In the genomic region with DNA sequence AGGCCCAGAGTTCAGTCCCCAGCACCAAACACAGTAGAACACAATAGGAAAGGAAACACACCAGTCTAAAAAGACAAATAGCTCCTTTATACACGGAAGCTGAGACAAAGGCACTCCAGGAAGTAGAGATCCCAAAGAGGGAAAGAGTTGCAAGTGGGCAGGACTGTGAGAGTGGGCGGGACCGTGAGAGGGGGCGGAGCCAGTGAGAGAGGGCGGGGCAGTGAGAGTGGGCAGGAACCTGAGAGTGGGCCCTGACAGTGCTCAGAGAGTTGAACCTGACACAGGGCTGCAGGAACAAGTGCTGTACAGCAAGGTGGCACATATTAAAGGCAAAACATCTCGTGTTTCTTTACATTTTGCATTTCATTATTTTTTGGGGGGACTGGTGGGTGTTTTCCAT, we compare ENCODE assay signal across 22 mouse cellular contexts. TPM values are rescaled to one million over a fixed set of nuclear protein-coding genes. Genes with fewer than 3 reads are reported as not detected.
DNase-seq lines count a peak whose midpoint lies in the region; ATAC-seq and TF ChIP-seq lines count a peak whose summit lies in the region.
"Had no signal": no experiment of that assay in that cellular context is flagged by ENCODE, and none has a peak within 500 bp of the region (broad histone marks: within the 10 kb centered on the region; RNA-seq: fewer than 3 reads in every experiment).

No protein-coding gene starts in this region.

- TF ChIP-seq EP300 in liver, postnatal 0 days (IDR thresholded peaks at IDR 0.05; ENCODE audit: low read depth), result no peak

- no peak for TF ChIP-seq CTCF in liver, postnatal 0 days (IDR thresholded peaks at IDR 0.05; ENCODE audit: low read depth)
- TF ChIP-seq CTCF in cerebellum, adult 2 months (IDR thresholded peaks at IDR 0.05; ENCODE audit: borderline replicate concordance, insufficient read depth, low read depth, low read length), result no peak

- H3K9me3 ChIP-seq in liver, postnatal 0 days (ENCODE audit: low read length), result no peaks in the 10 kb centered on the region
- H3K9me3 ChIP-seq in stomach, embryonic 16.5 days (replicated peaks; ENCODE audit: control insufficient read depth, low read length), result no peaks in the 10 kb centered on the region
- no peaks in the 10 kb centered on the region for H3K9me3 ChIP-seq in hindbrain, embryonic 13.5 days
- H3K9me3 ChIP-seq: intestine, embryonic 15.5 days; liver, embryonic 13.5 days; midbrain, embryonic 10.5 days; neural tube, embryonic 12.5 days had no signal

- no peak overlapping the region for H3K9ac ChIP-seq in liver, postnatal 0 days (replicated peaks)
- no peak overlapping the region for H3K9ac ChIP-seq in stomach, embryonic 16.5 days (ENCODE audit: low read length)
- H3K9ac ChIP-seq in hindbrain, embryonic 13.5 days, result no peak overlapping the region
- H3K9ac ChIP-seq: forebrain, postnatal 0 days; intestine, embryonic 15.5 days; liver, embryonic 13.5 days; neural tube, embryonic 12.5 days had no signal

- H3K27me3 ChIP-seq in liver, postnatal 0 days (ENCODE audit: insufficient read depth, low read length), result no peaks in the 10 kb centered on the region
- H3K27me3 ChIP-seq in stomach, embryonic 16.5 days (ENCODE audit: control insufficient read depth, insufficient read depth, low read length), result no peaks in the 10 kb centered on the region
- H3K27me3 ChIP-seq in cerebellum, adult 2 months (ENCODE audit: control insufficient read depth, insufficient read depth, low read length), result no peaks in the 10 kb centered on the region
- peaks cover 16% of the 10 kb centered on the region; the same call in 1 of the 2 replicates for H3K27me3 ChIP-seq in hindbrain, embryonic 13.5 days
- H3K27me3 ChIP-seq: intestine, embryonic 15.5 days; liver, embryonic 13.5 days had no signal

- no peak for ATAC-seq in liver, postnatal 0 days
- 0 out of 2 replicates have a peak, but pooled peaks have one; percentile 20 for ATAC-seq in stomach, embryonic 16.5 days (ENCODE audit: insufficient read depth, low FRiP score)
- no peak for ATAC-seq in hindbrain, embryonic 13.5 days (ENCODE audit: low FRiP score)
- ATAC-seq: forebrain, postnatal 0 days; hindbrain, postnatal 0 days; intestine, embryonic 15.5 days; midbrain, embryonic 16.5 days had no signal

- H3K27ac ChIP-seq in liver, postnatal 0 days (ENCODE audit: low read depth), result no peak overlapping the region
- H3K27ac ChIP-seq in stomach, embryonic 16.5 days (ENCODE audit: low read length), result 0 out of 2 replicates have a peak overlapping the region, but pooled peaks have one; percentile 30
- no peak overlapping the region for H3K27ac ChIP-seq in cerebellum, adult 2 months (ENCODE audit: insufficient read depth, low read length)
- no peak overlapping the region for H3K27ac ChIP-seq in hindbrain, embryonic 13.5 days
- H3K27ac ChIP-seq: hindbrain, postnatal 0 days; intestine, embryonic 15.5 days; liver, embryonic 13.5 days; midbrain, embryonic 10.5 days; neural tube, embryonic 12.5 days had no signal

- WGBS in liver, postnatal 0 days (ENCODE audit: insufficient replicate concordance), result 69% methylated on average over 6 of the region's 6 CpGs
- 54% methylated on average over 6 of the region's 6 CpGs for WGBS in stomach, embryonic 16.5 days
- WGBS in cerebellum, adult 2 months, result 79% methylated on average over 6 of the region's 6 CpGs
- WGBS in hindbrain, embryonic 13.5 days, result 78% methylated on average over 6 of the region's 6 CpGs

- 0 out of 2 replicates have a peak, but pooled peaks cover 6% of the 10 kb centered on the region for H3K4me1 ChIP-seq in liver, postnatal 0 days (ENCODE audit: insufficient read depth)
- H3K4me1 ChIP-seq in stomach, embryonic 16.5 days (ENCODE audit: control insufficient read depth, insufficient read depth, low read length), result no peaks in the 10 kb centered on the region; the same call in 1 of the 2 replicates
- no peaks in the 10 kb centered on the region for H3K4me1 ChIP-seq in cerebellum, adult 2 months (ENCODE audit: control insufficient read depth, insufficient read depth, low read length)
- 0 out of 2 replicates have a peak, but pooled peaks cover 2% of the 10 kb centered on the region for H3K4me1 ChIP-seq in hindbrain, embryonic 13.5 days (replicated peaks)
- H3K4me1 ChIP-seq: neural tube, embryonic 12.5 days had no signal

- intact Hi-C loops in left cerebral cortex, postnatal 36 days (cut with DNase I), result no loop called here

- no peaks in the 10 kb centered on the region for H3K36me3 ChIP-seq in liver, postnatal 0 days (replicated peaks; ENCODE audit: insufficient read depth, low read length)
- no peaks in the 10 kb centered on the region for H3K36me3 ChIP-seq in stomach, embryonic 16.5 days (ENCODE audit: control insufficient read depth, insufficient read depth, low read length)
- no peaks in the 10 kb centered on the region for H3K36me3 ChIP-seq in hindbrain, embryonic 13.5 days
- H3K36me3 ChIP-seq: intestine, embryonic 15.5 days; liver, embryonic 13.5 days; midbrain, embryonic 10.5 days; neural tube, embryonic 12.5 days had no signal

- TF ChIP-seq POLR2A in cerebellum, adult 2 months (IDR thresholded peaks at IDR 0.05; ENCODE audit: borderline replicate concordance, insufficient read depth, low read length), result no peak

- no peak overlapping the region for H3K4me2 ChIP-seq in liver, postnatal 0 days (ENCODE audit: low read depth, low read length)
- no peak overlapping the region for H3K4me2 ChIP-seq in stomach, embryonic 16.5 days (ENCODE audit: low read depth, low read length)
- no peak overlapping the region for H3K4me2 ChIP-seq in hindbrain, embryonic 13.5 days
- H3K4me2 ChIP-seq: intestine, embryonic 15.5 days; liver, embryonic 13.5 days; neural tube, embryonic 12.5 days had no signal

- peak; percentile 40 for DNase-seq in liver
- DNase-seq in liver, postnatal 0 days, result no peak
- DNase-seq in thymus, postnatal 4 days, result peak; percentile 23
- no peak for DNase-seq in thymus, postnatal 0 days (ENCODE audit: low spot score)
- DNase-seq in cerebellum, adult 2 months, result no peak
- DNase-seq in left cerebral cortex, postnatal 36 days (ENCODE audit: low spot score in 2 of 2), result no peak
- DNase-seq: adrenal gland, postnatal 10 days; cerebellum, adult 9-11 months; forebrain, postnatal 0 days; kidney, adult 2 months; left cerebral cortex, postnatal 4 days; liver, embryonic 13.5 days; lung, adult 2 months; right cerebral cortex, postnatal 14 days had no signal

- no peak overlapping the region for H3K4me3 ChIP-seq in liver, postnatal 0 days (ENCODE audit: low read depth, low read length)
- no peak overlapping the region for H3K4me3 ChIP-seq in stomach, embryonic 16.5 days (replicated peaks; ENCODE audit: low read length)
- no peak overlapping the region for H3K4me3 ChIP-seq in cerebellum, adult 2 months (replicated peaks; ENCODE audit: insufficient read depth, low read depth, low read length)
- H3K4me3 ChIP-seq in hindbrain, embryonic 13.5 days, result no peak overlapping the region
- H3K4me3 ChIP-seq: erythroblast, embryonic 14.5 days; intestine, embryonic 15.5 days; liver, embryonic 13.5 days; midbrain, embryonic 10.5 days; neural tube, embryonic 12.5 days had no signal

RNA-seq across cellular contexts. Expression of a gene that starts 22.5 kb away (rescaled TPM):
- 18.8 and 21.6 TPM in 2 replicates for polyA plus RNA-seq in liver, postnatal 0 days (2015; fragmentation: Nextera tagmentation; extraction: Ambion mirVana)
- 12.8 and 14.1 TPM in 2 replicates for polyA plus RNA-seq in thymus, postnatal 0 days (2015; fragmentation: Nextera tagmentation; extraction: Ambion mirVana)
- 76.8 and 81.3 TPM in 2 replicates for polyA plus RNA-seq in stomach, embryonic 16.5 days (2015; fragmentation: Nextera tagmentation; extraction: Ambion mirVana)
- 17.5 and 23.3 TPM in 2 replicates for polyA plus RNA-seq in cerebellum, adult 2 months (2012; rRNA removed)
- 29.6 and 36.3 TPM in 2 replicates for polyA plus RNA-seq in hindbrain, embryonic 13.5 days (2015; fragmentation: Nextera tagmentation; extraction: Ambion mirVana)
- total RNA-seq in left cerebral cortex, postnatal 36 days (2021), result 10 to 100 TPM in 1 of 2 experiments, 1 to 10 TPM in 1; 8.5 to 10.6 TPM

Comparison
In these comparisons a context has a peak if more than half of its experiments do, and no peak if none do; other contexts are left out.
1. DNase-seq: peak in liver (single experiment) and thymus, postnatal 4 days (single experiment); none in liver, postnatal 0 days (single experiment), thymus, postnatal 0 days (single experiment), cerebellum, adult 2 months (0 of 2) and left cerebral cortex, postnatal 36 days (0 of 2).